Mouse (Mus musculus) kidney, embryonic 14.5 days (tissue): ENCODE measurements around the gene Ces1c. TPM values are rescaled to one million over a fixed set of nuclear protein-coding genes. Genes with fewer than 3 reads are reported as not detected.

Experiments
- ATAC-seq: fragments of 200-750 bp; cut with Nextera tagmentation; 2 replicates; pipeline ENCODE4 v1.8.0; 2017; ENCODE audit warnings: moderate number of reproducible peaks, mild to moderate bottlenecking, moderate TSS enrichment, moderate library complexity; ENCODE audit not compliant: low FRiP score, low TSS enrichment
- H3K27ac ChIP-seq: fragments of 300-500 bp; sonication (generic); 2 replicates; pipeline ENCODE4 v1.5.1; 2014; ENCODE audit warnings: low read depth, mild to moderate bottlenecking, low read length, moderate library complexity, mixed read lengths
- H3K27me3 ChIP-seq: fragments of 300-500 bp; sonication (generic); 2 replicates; pipeline ENCODE4 v1.6.1; 2014; ENCODE audit warnings: mild to moderate bottlenecking, low read length; ENCODE audit not compliant: control insufficient read depth, insufficient read depth
- H3K36me3 ChIP-seq: fragments of 300-500 bp; sonication (generic); 2 replicates; pipeline ENCODE4 v1.6.1; 2014; ENCODE audit warnings: low read length, mixed read lengths; ENCODE audit not compliant: control insufficient read depth, insufficient read depth
- H3K4me1 ChIP-seq: fragments of 300-500 bp; sonication (generic); 2 replicates; pipeline ENCODE4 v1.6.1; 2014; ENCODE audit warnings: low read length, mixed read lengths; ENCODE audit not compliant: control insufficient read depth, insufficient read depth
- H3K4me2 ChIP-seq: fragments of 300-500 bp; sonication (generic); replicated peaks from 2 replicates; pipeline ENCODE4 v1.6.1; 2014; ENCODE audit warnings: low read depth, mild to moderate bottlenecking, low read length
- H3K4me3 ChIP-seq: fragments of 300-500 bp; sonication (generic); 2 replicates; pipeline ENCODE4 v1.5.1; 2014; ENCODE audit warnings: mild to moderate bottlenecking, low read length
- H3K9ac ChIP-seq: fragments of 300-500 bp; sonication (generic); 2 replicates; pipeline ENCODE4 v1.6.1; 2014; ENCODE audit warnings: low read depth, mild to moderate bottlenecking, low read length, moderate library complexity
- H3K9me3 ChIP-seq: fragments of 300-500 bp; sonication (generic); 2 replicates; pipeline ENCODE4 v1.6.1; 2016; ENCODE audit warnings: low read length; ENCODE audit not compliant: control insufficient read depth
- WGBS: fragments of 180-500 bp; shearing (Covaris S2); extraction: QIAGEN DNeasy Blood & Tissue Kit; methylation state at CpG from one replicate; pipeline ENCODE4 v1.1.7; 2014; 5-methylcytosine and 5-hydroxymethylcytosine counted together
- polyA plus RNA-seq: library from polyadenylated mRNA; unstranded; fragments of >200 nt; fragmentation: Nextera tagmentation; extraction: Ambion mirVana; gene quantifications from 2 replicates; pipeline ENCODE4 v1.2.1, GENCODE M21; 2014

The Ces1c gene
- not detected in 2 replicates for polyA plus RNA-seq

DNA sequence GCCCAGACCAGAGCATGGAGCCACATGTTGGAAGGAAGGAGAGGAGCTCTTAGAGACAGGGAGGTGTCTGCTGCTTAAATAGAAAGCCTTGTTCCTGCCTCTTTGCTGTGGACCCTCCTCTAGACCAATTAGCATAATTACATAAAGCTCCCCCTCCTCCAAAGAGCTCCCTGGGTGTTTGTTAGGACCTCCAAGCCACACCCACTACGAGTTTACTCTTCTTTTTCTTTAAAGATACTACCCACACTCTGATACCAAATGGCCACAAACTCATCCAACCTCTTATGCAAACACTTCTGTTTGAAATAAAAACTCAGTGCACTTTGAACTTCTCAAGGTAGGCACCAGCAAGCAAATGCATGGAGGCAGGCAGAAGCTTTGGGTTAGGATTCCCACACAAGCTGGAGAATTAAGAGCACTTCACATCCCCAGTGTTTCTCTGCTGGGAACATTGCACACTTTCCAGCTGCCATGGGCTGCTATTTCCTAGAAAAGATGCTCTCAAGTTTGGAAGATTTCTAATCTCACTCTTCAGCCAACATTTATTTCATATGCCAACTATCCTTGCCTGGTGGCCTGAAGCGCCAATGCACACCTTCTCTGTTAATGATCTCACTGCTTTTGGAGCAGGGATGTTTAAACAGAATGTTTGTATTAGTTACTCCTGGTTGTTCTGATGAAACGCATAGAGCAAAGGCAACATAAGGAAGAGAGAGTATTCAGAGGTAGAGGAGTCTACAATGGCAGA lies at the start of gene Ces1c:
Gene Ces1c (minus strand): TSS at position 51 of the 748 bp plus-strand sequence.
- H3K27ac ChIP-seq = no peak within 1 kb of the TSS
- no peak within 1 kb of the TSS for H3K4me3 ChIP-seq
- 90% methylated on average over 3 of the region's 3 CpGs for WGBS
- H3K4me2 ChIP-seq = no peak within 1 kb of the TSS
- no peak within 1 kb of the TSS for H3K9ac ChIP-seq
- no peak for ATAC-seq
- H3K9me3 ChIP-seq = no peaks in the 10 kb centered on the region
- H3K27me3 ChIP-seq = no peaks in the 10 kb centered on the region
- H3K36me3 ChIP-seq = no peaks in the 10 kb centered on the region
- H3K4me1 ChIP-seq = no peaks in the 10 kb centered on the region

DNA sequence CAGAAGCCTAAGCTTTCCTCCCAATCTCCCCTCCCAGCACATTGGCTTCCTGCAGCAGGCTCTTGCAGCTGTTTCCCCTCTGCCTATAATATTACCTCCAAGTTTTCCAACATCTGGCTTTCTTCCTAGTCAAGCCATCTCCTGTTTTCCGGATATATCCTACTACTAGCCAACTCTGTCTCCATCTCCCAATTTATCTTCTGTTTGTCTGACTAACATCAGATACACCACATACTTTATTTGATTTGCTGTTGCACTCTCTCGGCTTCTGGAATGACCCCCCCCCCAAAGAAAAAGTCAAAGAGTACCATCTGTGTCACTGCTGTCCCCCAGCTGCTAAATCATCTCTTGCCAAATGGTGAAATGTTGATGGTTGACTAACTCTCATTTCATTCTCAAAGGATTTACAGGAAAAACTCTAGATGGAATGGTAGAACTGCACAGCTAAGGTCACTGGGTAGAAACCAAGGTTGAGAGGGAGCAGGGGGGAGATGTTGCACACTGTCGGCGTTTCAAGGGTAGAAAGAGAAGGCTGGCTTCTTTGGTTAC lies 49.6 kb upstream of the Ces1c start:
- 0 out of 2 replicates have a peak, but pooled peaks have one; percentile 35 for ATAC-seq
- no peak overlapping the region for H3K9ac ChIP-seq
- no peaks in the 10 kb centered on the region for H3K27me3 ChIP-seq
- H3K4me2 ChIP-seq = no peak overlapping the region
- no peak overlapping the region for H3K27ac ChIP-seq
- H3K36me3 ChIP-seq = no peaks in the 10 kb centered on the region
- no peaks in the 10 kb centered on the region for H3K9me3 ChIP-seq
- H3K4me3 ChIP-seq = no peak overlapping the region
- 40% methylated on average over 4 of the region's 4 CpGs for WGBS
- no peaks in the 10 kb centered on the region for H3K4me1 ChIP-seq

DNA sequence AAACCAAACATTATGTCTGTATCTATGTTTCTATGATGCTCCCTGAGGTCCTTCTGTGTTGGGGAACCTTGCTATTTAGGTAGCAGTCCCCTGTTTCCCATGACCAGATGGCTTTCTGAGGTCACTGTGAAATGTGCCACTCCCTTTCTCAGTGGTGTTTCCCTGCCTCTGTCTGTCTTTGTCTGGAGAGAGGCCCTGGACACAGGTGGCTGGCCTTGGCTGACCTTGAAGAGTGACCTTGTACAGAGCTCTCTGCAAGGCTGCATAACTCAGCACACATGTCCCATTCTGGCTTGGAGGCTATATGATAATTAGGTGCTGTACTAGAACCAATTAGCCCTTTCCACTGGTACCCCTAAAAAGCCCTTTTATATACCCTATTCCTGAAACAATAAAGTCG lies 45.5 kb upstream of the Ces1c start:
- Histone ChIP-seq H3K27me3 (no peaks in the 10 kb centered on the region), H3K27ac (no peak overlapping the region)
- 41% methylated on average over 1 of the region's 1 CpGs for WGBS

DNA sequence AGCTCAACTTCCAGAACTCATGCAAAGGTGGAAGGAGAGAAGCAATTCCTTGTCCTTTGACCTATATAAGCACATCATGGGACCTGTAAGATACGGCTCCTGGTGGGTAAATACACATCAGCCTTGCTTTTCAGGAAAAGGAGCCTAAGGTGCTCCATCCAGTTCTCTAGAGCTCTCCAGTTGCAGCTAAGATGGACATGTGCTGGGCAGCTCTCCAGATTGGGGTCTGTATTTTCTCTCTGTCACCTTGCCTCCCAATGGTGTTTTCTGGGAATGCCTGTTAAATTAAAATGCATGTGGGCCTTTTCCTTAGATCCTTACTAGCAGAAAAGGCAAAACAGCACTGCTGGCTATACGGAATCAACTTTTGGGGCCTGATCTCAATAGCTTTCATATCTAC lies 43.5 kb upstream of the Ces1c start:
- no peak overlapping the region for H3K27ac ChIP-seq
- H3K27me3 ChIP-seq = no peaks in the 10 kb centered on the region
- no peak overlapping the region for H3K9ac ChIP-seq
- H3K4me2 ChIP-seq = no peak overlapping the region
- no peaks in the 10 kb centered on the region for H3K36me3 ChIP-seq
- H3K4me1 ChIP-seq = no peaks in the 10 kb centered on the region
- H3K4me3 ChIP-seq = no peak overlapping the region
- 81% methylated on average over 2 of the region's 2 CpGs for WGBS
- H3K9me3 ChIP-seq = no peaks in the 10 kb centered on the region
- ATAC-seq = no peak

More for the DNA sequence above, 45.5 kb upstream of the Ces1c start:
- no peaks in the 10 kb centered on the region for H3K4me1 ChIP-seq
- no peak overlapping the region for H3K4me3 ChIP-seq
- H3K9ac ChIP-seq = no peak overlapping the region
- H3K9me3 ChIP-seq = no peaks in the 10 kb centered on the region
- ATAC-seq = no peak
- no peak overlapping the region for H3K4me2 ChIP-seq
- H3K36me3 ChIP-seq = no peaks in the 10 kb centered on the region

DNA sequence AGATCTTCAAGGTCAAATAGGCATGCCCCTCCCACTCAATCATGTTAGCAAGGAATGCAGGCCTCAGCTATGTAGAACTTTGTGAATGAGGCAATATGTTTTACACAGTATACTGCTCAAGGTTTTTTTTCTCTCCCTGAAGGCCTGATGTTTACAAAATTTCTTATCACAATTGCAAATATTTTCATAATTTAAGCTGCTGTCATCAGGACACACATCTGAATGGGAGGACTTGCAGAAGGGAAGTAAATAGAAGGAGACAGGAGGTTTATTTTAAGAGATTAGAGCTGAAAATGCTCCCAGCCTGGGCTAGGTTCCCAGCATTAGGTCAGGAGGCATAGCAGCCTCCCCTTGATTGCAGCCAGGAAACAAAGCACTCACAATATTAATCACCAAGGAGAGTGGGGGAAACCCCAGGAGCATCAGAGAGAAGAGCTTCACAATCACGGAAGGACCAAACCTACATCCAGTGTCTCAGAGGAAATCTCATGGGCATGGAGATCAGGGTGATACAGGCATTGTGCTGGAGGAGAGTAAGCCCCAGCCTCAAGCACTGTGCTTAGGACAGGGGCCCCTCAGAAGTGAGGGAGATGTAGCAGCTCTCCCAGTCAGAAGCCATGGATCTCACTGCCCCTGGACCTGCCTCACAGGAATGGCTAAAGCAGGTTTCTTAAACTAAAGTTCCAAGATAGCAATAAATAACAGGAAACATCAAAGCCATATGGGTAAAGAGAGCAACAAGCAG lies 40.9 kb upstream of the Ces1c start:
- WGBS = 55% methylated on average over 1 of the region's 1 CpGs
- Histone ChIP-seq H3K4me1 (no peaks in the 10 kb centered on the region), H3K9me3 (no peaks in the 10 kb centered on the region), H3K27ac (no peak overlapping the region), H3K36me3 (no peaks in the 10 kb centered on the region), H3K9ac (no peak overlapping the region), H3K27me3 (no peaks in the 10 kb centered on the region), H3K4me3 (no peak overlapping the region), H3K4me2 (no peak overlapping the region)
- peak; percentile 35; the same call in 1 of the 2 replicates for ATAC-seq

DNA sequence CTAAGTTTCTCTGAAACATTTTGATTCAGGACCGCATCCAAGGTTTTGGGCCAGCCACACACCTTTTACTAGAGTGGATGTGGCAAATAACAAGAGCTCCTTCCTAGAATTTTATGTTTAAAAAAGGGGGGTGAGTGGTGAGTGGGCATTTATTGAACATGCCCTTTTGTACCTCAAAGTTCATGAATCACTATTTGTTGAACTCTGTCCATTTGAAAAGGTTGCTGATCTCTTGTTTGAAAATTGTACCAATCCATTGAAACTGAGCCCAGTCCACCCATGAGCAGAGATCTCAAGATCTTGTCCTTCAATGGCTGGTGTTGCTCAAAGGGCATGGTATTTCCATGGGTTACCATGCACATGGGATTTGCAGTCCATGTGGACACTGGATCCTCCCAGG lies 32.3 kb upstream of the Ces1c start:
- no peak overlapping the region for H3K27ac ChIP-seq
- no peaks in the 10 kb centered on the region for H3K9me3 ChIP-seq
- 94% methylated on average over 1 of the region's 1 CpGs for WGBS
- H3K4me1 ChIP-seq = no peaks in the 10 kb centered on the region
- H3K4me2 ChIP-seq = no peak overlapping the region
- H3K4me3 ChIP-seq = no peak overlapping the region
- H3K36me3 ChIP-seq = no peaks in the 10 kb centered on the region
- H3K9ac ChIP-seq = no peak overlapping the region
- no peaks in the 10 kb centered on the region for H3K27me3 ChIP-seq
- ATAC-seq = no peak

DNA sequence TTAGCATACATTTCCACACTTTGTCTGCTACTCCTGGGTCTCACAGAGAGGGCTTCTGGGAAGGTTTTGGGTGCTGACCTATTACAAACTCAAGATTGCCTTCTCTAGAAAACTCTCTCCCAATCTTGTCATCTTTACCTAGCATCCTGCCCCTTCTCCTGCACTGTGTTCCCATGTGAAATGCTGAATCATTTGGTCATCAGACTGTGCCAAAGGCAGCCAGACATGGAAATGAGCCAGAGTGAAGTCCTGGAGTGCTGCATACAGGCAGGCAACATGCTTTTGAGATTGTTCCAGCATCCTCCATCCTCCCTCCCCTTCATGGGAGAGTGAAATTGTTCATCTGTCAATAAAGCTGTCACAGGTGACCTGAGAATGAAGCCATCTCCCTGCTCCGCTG lies 20.3 kb upstream of the Ces1c start:
- H3K27ac ChIP-seq = no peak overlapping the region
- H3K4me2 ChIP-seq = no peak overlapping the region
- no peaks in the 10 kb centered on the region for H3K9me3 ChIP-seq
- ATAC-seq = no peak
- H3K4me3 ChIP-seq = no peak overlapping the region
- no peaks in the 10 kb centered on the region for H3K4me1 ChIP-seq
- H3K27me3 ChIP-seq = no peaks in the 10 kb centered on the region
- 92% methylated on average over 1 of the region's 1 CpGs for WGBS
- no peak overlapping the region for H3K9ac ChIP-seq
- no peaks in the 10 kb centered on the region for H3K36me3 ChIP-seq

DNA sequence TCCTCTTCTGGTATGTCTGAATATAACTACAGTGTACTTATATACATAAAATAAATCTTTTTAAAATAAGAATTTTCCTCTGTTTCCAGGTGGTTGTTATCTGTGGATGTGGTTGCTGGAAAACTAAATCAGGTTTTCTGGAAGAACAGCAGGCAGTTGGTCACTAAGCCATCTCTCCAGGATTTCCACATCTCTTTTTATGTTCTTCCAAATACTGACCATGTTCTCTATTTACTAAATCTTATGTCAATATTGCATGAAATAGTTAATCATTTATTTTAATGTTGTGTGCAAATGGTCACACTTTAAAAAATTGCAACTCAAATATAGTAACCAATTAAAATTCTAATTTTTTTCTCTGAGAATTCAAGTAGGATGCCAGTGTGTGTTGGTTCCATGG lies 16.2 kb upstream of the Ces1c start:
- H3K36me3 ChIP-seq = no peaks in the 10 kb centered on the region
- no peak overlapping the region for H3K4me3 ChIP-seq
- H3K4me2 ChIP-seq = no peak overlapping the region
- H3K27me3 ChIP-seq = no peaks in the 10 kb centered on the region
- H3K27ac ChIP-seq = no peak overlapping the region
- no peak overlapping the region for H3K9ac ChIP-seq
- ATAC-seq = no peak
- H3K9me3 ChIP-seq = no peaks in the 10 kb centered on the region
- H3K4me1 ChIP-seq = no peaks in the 10 kb centered on the region

DNA sequence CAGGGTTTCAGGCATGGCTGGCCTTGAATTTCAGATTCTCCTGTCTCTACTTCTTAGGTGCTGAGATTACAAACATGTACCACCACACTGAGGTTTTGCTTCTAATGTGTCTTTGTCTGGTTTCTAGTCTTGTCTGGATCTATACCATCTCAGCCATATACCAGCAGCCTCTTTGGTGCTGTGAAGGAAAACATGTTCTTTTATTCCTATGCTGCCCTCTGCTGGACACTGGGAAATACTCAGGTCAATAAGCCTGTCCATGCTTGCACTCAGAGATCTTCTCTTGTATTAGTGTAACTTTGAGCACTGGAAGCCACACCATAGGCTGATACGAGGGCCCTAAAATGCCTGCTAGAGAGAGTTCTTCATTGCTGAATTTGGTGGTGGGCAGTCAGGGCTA lies 9.6 kb upstream of the Ces1c start:
- Histone ChIP-seq H3K4me2 (no peak overlapping the region), H3K36me3 (no peaks in the 10 kb centered on the region), H3K9ac (no peak overlapping the region), H3K4me3 (no peak overlapping the region), H3K4me1 (no peaks in the 10 kb centered on the region), H3K27ac (no peak overlapping the region), H3K27me3 (no peaks in the 10 kb centered on the region), H3K9me3 (no peaks in the 10 kb centered on the region)
- ATAC-seq = no peak
- WGBS = 59% methylated on average over 1 of the region's 1 CpGs
